Comparison of ENCODE assay signal across 15 mouse cellular contexts in the genomic region with DNA sequence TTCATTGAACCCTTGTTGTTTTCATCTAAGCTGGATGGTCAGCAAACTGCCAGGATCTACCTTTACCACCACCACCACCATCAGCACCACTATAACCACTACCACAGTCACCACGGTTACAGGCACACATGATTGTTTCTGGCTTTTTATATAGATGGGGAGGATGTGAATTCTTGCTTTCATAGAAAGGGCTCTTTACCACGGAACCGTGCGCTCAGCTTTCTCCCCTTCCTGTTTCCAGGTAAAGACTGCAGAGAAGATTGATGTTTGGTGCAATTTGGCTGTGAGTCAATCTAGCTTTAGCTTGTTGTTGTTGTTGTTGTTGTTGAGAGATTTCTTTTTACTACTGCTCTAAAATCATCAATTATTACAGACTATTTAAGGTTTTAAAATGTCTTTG.
"Had no signal": no experiment of that assay in that cellular context is flagged by ENCODE, and none has a peak within 500 bp of the region (broad histone marks: within the 10 kb centered on the region; RNA-seq: fewer than 3 reads in every experiment).

No protein-coding gene starts in this region.

- DNase-seq: gastrocnemius, postnatal 14 days; gastrocnemius, postnatal 36 days; heart, adult 2 months; heart, postnatal 14 days; heart, postnatal 36 days; kidney, adult 18-20 months; kidney, adult 8-10 months; kidney, postnatal 10 days; kidney, postnatal 25 days; kidney, postnatal 4 days; liver; liver, embryonic 13.5 days had no signal

- ATAC-seq: hindbrain, postnatal 0 days; intestine, embryonic 15.5 days; intestine, postnatal 0 days had no signal
